Mouse (Mus musculus): Measurements from ENCODE around the gene Adig.

The Adig gene

GRCm38 (mm10) chr2:158534090-158534489 lies 31.7 kb downstream of the Adig start:
- in situ Hi-C loops (cut with MboI; ENCODE audit: low pct_unique_long_range_greater_than_20kb in 1 of 2, low sequenced_read_pairs in 2 of 2, unreplicated experiment in 1 of 2) = loop anchor here in 1 of 2 experiments (25.0 kb wide), 1 partner anchor 328 kb away; no protein-coding TSS in a partner anchor

- in situ Hi-C loops (cut with MboI; ENCODE audit: low pct_unique_long_range_greater_than_20kb in 1 of 2, low sequenced_read_pairs in 2 of 2, unreplicated experiment in 1 of 2) = loop anchor here in 1 of 2 experiments (25.0 kb wide), 1 partner anchor 328 kb away; no protein-coding TSS in a partner anchor
Measured at GRCm38 (mm10) chr2:158534559-158534958, 32.1 kb downstream of the Adig start.

DNA sequence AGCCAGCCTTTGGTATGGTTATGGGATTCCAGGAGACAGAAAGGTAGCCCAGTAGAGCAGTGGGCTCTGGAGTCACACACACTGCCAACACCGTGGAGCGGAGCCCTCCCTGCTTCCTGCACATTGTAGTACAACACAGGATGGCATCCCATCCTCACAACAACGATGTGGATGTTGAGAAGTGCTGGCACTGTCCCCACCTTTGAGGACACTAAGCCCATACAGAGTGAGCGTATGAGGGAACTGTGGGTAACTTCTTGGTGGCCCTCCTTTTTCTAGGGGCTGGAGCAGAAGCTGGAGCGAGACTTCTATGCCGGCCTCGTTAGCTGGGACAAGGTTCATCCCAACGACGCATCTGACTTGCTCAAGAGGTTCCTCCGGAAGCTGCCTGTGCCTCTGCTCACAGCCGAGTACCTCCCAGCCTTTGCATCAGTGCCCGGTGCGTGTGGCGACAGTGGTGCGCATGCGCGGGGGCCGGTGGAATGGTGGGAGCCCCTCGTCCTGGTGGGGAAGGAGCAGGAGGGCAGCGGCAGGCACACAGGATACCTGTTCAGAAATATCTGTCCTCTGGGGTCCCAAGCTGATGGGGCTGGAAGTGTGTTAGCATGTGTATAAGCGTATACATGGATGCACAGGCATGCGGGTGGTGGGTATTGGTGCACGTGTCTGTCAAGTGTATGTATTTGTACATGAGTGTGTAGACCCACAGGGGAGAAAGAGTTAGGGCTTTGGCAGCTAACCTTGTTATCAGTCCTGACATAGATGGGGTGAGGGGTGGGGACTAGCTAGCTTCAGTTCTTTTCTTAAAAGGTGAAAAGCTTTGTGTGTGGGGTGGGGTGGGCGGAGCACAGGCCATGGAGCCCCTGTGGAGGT lies 37.3 kb downstream of the Adig start:
- in situ Hi-C loops (cut with MboI; ENCODE audit: low pct_unique_long_range_greater_than_20kb in 1 of 2, low sequenced_read_pairs in 2 of 2, unreplicated experiment in 1 of 2) = loop anchor here in 1 of 2 experiments (5.0 to 25.0 kb wide), 2 partner anchors 113 to 323 kb away; no protein-coding TSS in a partner anchor

- in situ Hi-C loops (cut with MboI; ENCODE audit: low pct_unique_long_range_greater_than_20kb in 1 of 2, low sequenced_read_pairs in 2 of 2, unreplicated experiment in 1 of 2) = loop anchor here in 1 of 2 experiments (5.0 to 25.0 kb wide), 2 partner anchors 111 to 321 kb away; no protein-coding TSS in a partner anchor
Measured at GRCm38 (mm10) chr2:158541286-158541685, 38.9 kb downstream of the Adig start.

DNA sequence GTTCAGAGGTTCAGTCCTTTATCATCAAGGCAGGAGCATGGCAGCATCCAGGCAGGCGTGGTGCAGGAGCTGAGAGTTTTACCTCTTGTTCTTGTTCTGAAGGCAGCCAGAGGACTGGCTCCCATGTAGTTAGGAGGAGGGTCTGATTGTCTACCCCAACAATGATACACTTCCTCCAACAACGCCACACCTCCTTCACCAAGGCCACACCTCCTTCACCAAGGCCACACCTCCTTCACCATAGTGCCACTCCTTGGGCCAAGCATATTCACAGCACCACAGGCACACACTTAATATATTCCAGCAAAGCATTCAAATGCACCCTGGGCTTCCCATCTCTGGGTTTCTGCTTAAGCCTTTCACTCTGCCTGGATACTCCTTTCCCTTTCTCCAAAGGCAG lies 42.9 kb downstream of the Adig start:
- in situ Hi-C loops (cut with MboI; ENCODE audit: low pct_unique_long_range_greater_than_20kb in 1 of 2, low sequenced_read_pairs in 2 of 2, unreplicated experiment in 1 of 2) = loop anchor here (5.0 to 25.0 kb wide), 2 partner anchors 82 to 317 kb away; no protein-coding TSS in a partner anchor

DNA sequence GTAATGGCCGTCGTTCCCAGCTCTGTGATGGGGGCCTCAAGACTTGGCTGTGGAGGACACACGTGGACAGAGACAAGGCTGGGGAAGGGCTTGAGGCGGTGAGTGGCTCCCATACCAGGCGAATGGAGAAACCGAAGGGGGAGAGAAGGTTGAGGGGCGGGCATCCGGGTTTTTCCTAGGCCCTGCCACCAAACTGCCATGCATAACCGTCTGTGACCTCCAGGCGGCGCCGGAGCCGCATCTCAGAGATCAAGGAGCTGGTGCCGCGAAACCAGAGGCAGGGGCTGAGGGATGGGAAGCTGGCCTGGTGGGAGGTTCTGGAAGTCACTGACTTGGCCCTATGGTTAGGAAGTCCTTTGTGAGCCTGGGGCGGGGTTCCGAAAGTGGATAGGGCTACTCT lies 44.3 kb downstream of the Adig start:
- in situ Hi-C loops (cut with MboI; ENCODE audit: low pct_unique_long_range_greater_than_20kb in 1 of 2, low sequenced_read_pairs in 2 of 2, unreplicated experiment in 1 of 2) = loop anchor here (5.0 to 25.0 kb wide), 2 partner anchors 81 to 316 kb away; no protein-coding TSS in a partner anchor

DNA sequence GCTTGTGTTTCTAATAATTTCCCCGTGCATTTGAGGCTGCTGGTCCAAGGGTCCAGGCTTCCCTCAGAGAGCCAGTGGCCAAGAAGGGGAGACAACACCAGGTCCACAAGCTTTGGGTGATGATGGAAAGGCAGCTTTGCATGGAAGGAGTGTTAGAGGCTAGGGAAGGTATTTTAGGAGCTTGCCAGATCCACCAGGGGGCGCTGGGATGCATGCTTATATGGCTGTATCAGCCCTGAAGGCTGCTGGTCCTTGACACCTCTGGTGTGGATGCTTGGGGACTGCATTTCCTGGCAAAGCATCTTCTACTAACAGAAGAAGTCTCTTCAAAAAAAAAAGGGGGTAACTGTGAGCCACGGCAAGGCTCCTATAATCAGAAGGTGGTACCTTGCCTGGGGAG lies 47.7 kb downstream of the Adig start:
- in situ Hi-C loops (cut with MboI; ENCODE audit: low pct_unique_long_range_greater_than_20kb in 1 of 2, low sequenced_read_pairs in 2 of 2, unreplicated experiment in 1 of 2) = no loop called here

DNA sequence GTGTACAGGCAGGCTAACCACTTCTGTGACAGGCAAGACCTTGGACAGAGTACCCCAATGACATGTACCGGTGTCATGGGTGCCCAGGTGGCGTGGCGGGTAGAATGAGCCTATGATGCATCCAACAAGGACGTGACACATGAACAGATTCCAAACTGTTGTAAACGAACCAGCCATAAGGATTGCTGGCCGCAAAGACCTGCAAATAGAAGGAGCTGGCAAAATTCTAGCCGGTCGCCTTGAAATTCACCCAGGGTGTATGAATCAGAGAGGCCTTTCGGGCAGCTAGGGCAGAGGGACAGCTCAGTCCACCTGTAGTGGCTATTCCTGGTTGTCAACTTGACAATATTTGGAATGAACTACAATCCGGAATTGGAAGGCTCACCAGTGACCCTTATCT lies 52.0 kb downstream of the Adig start:
- in situ Hi-C loops (cut with MboI; ENCODE audit: low pct_unique_long_range_greater_than_20kb in 1 of 2, low sequenced_read_pairs in 2 of 2, unreplicated experiment in 1 of 2) = no loop called here

DNA sequence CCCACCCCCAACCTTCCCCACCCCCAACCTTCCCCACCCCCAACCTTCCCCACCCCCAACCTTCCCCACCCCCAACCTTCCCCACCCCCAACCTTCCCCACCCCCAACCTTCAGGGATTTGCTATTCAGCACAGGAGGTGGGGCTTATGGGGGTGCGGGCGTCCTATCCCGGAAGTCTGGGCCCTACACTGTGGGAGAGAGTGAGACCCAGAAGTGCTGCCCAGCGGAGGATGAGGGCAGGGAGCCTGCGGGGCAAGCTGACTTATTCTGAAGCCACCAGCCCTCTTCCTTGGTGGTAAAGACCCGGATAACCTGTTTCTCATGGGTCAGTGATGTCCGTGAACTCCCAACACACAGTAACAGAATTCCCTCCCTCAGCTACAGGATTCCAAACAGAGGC lies 52.8 kb downstream of the Adig start:
- in situ Hi-C loops (cut with MboI; ENCODE audit: low pct_unique_long_range_greater_than_20kb in 1 of 2, low sequenced_read_pairs in 2 of 2, unreplicated experiment in 1 of 2) = no loop called here

DNA sequence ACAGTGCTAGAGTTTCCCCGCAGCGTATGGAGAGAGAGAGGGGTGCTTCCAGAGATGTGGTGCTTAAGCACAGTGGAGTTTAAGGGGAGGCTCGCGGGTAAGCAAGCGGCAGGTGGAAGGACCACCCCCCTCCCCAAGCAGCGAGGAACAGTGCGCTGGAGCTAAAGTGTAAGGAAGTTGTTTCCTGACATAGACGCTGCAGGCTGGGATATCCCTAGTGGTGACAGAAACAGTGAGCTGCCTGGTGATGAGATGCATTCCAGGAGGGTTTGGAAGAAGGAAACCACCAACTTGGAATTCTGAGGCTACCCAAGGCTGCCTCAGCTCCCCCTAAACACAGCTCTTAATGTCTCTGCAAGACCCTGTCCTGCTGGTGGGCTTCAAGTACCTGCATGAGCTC lies 53.4 kb downstream of the Adig start:
- in situ Hi-C loops (cut with MboI; ENCODE audit: low pct_unique_long_range_greater_than_20kb in 1 of 2, low sequenced_read_pairs in 2 of 2, unreplicated experiment in 1 of 2) = no loop called here

DNA sequence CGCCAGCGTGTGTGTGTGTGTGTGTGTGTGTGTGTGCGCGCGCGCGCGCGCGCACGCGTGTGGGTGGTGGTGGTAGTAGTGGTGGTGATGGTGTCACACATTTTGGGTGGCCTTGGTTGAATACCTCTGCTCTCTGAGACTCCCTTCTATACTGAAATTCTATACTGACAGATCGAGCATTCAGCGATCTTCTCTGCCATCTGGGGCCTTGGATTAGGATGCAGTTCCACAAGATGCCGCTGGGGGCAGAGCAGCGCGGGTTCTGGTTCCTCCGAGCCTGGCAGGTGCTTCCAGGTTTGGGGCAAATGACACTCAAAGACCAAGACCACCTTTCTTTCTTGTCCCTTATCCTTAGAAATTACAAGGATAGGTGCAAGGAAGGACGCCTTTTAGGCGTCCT lies 53.8 kb downstream of the Adig start:
- in situ Hi-C loops (cut with MboI; ENCODE audit: low pct_unique_long_range_greater_than_20kb in 1 of 2, low sequenced_read_pairs in 2 of 2, unreplicated experiment in 1 of 2) = no loop called here

GRCm38 (mm10) chr2:158556750-158557149 lies 54.3 kb downstream of the Adig start:
- in situ Hi-C loops (cut with MboI; ENCODE audit: low pct_unique_long_range_greater_than_20kb in 1 of 2, low sequenced_read_pairs in 2 of 2, unreplicated experiment in 1 of 2) = no loop called here
